Mouse (Mus musculus): ENCODE measurements around the gene Fkbp9.

Fkbp9 gene

GRCm38 (mm10) chr6:56906121-56906846 is 74.4 kb downstream of the Fkbp9 start:
- DNase-seq: no peak

- no peak for DNase-seq
These were observed 76.1 kb downstream of the Fkbp9 start for GRCm38 (mm10) chr6:56907973-56908372.

GRCm38 (mm10) chr6:56908397-56908796 is 76.5 kb downstream of the Fkbp9 start:
- no peak for DNase-seq

GRCm38 (mm10) chr6:56908912-56909311 is 77.1 kb downstream of the Fkbp9 start:
- DNase-seq: no peak

GRCm38 (mm10) chr6:56910910-56911309 is 79.1 kb downstream of the Fkbp9 start:
- no peak for DNase-seq

- DNase-seq: no peak
These were observed 81.4 kb downstream of the Fkbp9 start for GRCm38 (mm10) chr6:56913092-56913858.

- no peak for DNase-seq
These were observed 84.4 kb downstream of the Fkbp9 start for GRCm38 (mm10) chr6:56916279-56916678.

- no peak for DNase-seq
These were observed 85.9 kb downstream of the Fkbp9 start for GRCm38 (mm10) chr6:56917578-56918368.

- no peak for DNase-seq
These were observed 87.6 kb downstream of the Fkbp9 start for GRCm38 (mm10) chr6:56919330-56920044.

GRCm38 (mm10) chr6:56920222-56921092 is 88.6 kb downstream of the Fkbp9 start:
- DNase-seq: no peak

- no peak for DNase-seq
These were observed 91.5 kb downstream of the Fkbp9 start for GRCm38 (mm10) chr6:56923331-56923725.

GRCm38 (mm10) chr6:56923726-56924707 is 92.2 kb downstream of the Fkbp9 start, which contains the start of the genes Nt5c3 and Vmn1r4:
Nt5c3 (minus strand) TSS chr6:56923932.
Vmn1r4 (plus strand) TSS chr6:56924015.
- peak; percentile 95 for DNase-seq
